Mouse (Mus musculus) adrenal gland, postnatal 14 days (tissue): ENCODE results near the gene Ppp5c. TPM values are rescaled to one million over a fixed set of nuclear protein-coding genes. Genes with fewer than 3 reads are reported as not detected.

Source experiments
- DNase-seq: peaks from one replicate; pipeline ENCODE4 v3.0.0; 2021; ENCODE audit warnings: mixed read lengths
- total RNA-seq: library from RNA; stranded (reverse); gene quantifications from 2 replicates; pipeline ENCODE4 v1.2.3, GENCODE M21; 2021

The Ppp5c gene
- total RNA-seq, 1 experiment from 2014 or later, result 93.2 TPM

DNA sequence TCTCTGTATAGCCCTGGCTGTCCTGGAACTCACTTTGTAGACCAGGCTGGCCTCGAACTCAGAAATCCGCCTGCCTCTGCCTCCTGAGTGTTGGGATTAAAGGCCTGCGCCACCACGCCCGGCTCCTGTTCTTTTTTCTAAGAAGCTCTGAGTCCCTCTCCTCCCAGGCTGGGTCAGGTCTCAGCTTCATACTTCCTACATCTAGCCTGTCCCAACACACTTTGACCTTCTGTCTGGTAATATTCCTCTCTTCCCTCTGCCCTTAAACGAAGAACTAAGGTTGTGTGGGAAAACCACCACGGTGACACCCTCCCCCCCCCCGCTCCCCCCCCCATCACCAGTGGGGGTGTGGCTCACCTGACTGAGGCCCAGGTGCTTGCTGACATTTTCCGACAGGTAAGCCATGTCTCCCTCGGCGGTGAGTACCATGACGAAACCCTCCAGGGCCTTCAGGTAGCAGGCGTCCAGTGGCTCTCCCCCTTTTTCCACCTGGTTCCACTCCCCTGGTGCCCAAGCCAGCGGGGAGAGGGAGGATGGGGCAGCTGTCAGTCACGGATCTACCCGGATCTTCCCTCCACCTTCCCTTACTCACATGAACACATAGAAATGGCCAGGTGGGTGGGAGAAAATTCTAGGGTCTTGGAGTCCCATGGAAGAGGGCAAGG is 26.7 kb upstream of the Ppp5c start:
- DNase-seq, result no peak

DNA sequence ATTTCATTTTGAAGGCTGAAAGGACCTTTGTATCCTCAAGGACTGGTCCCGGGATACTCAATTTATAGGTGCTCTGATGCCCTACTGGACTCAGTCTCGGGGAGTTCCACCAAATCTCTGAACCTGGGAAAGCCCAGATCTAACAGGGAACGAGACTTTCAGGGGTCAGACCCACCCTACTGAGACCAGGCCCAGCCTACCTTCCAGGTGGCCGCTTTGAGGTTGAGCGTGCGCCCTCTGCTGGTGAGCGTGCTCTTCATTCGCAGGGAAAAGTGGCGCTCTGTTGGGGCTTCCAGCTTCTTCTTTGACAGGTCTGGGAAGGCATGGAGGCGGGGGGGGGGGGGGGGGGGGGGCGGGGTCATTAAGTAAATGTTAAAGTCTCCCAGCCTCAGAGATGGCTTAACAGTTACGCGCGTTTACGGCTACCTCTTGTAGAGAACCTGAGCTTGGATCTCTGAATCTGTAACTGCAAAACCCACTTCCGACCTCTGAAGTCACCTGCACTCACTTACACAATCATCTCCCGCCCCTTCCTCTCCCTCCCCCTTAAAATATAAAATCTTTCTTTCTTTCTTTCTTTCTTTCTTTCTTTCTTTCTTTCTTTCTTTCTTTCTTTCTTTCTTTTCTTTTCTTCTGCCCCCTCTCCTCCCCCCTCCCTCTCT is 23.3 kb upstream of the Ppp5c start:
- peak; percentile 83 for DNase-seq

DNA sequence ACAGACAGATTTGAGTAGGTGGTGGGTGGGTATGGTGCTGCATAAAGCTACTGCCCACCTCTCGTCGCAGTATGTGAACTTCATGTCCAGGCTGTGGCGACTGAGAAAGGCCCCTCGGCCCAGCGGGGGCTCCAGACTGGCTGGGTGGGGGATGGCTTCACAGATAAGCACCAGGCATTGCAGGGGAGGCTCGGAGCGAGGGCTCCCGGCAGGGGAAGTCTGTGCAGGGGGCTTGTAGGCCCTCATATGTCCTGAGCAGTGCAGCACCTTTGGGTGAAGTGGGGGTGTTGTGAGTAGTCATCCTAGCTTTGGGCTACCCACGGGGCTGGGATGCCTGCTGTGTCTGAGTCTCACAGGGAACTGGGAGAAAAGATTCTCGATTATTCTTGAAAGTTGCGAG is 22.8 kb upstream of the Ppp5c start:
- no peak for DNase-seq

DNA sequence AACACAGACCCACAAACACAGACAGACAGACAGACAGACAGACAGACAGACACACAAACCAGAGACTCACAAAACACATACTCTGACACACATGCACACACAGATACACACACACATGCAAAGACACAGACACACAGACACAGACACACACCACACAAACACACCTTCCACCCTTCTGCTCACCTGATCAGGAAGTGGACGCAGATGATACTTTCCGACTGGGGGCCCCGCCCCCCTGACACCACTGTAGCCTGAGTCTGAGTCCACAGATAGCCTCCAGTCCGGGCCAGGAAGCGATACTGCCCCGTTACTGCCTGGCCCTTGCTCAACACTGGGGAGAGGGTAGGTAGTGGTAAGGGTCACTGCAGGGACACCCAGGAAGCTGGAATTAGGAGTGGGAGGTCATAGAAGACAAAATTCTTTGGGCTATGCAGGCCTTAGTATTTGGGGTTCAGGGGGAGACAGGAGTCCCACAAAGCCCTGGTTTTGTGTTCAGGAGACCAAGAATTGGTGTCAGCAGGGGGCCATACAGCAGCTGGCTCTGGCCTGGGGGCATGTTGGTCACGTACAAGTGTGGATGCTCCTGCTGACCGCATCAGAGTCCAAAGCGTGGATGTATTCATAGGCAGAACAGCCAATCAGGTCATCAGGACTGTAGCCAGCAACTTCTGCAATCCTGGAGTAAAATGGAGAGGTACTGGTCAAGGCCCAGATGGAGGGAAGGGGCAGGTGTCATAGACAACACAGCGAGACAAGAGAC is 20.9 kb upstream of the Ppp5c start:
- DNase-seq, result no peak

DNA sequence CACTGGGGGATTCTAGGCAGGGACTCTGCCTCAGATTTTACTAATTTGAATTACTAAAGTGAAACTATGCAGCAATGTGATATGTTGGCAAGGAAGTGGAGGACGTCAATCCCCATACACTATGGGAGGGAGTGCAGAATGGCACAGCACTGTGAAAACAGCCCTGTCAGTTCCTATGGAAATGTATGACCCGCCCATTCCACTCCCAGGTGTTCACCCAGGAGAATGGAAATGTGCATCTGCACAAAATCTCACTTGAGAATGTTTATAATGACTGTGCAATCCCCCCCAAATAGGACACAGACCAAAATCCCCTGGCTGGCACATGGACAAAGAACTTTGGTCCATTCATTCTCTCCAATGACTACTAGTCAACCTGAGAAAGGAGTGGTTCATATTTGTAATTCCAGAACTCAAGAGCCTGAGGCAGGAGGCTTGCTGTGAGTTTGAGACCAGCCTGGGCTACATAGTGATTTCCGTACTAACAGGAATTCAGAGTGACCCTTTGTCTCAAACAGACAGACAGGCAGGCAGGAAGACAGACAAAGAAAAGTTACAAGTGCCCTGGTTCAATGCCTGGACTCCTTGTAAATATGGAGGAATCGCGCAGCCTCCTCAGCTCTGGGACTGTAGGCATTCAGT is 19.4 kb upstream of the Ppp5c start:
- no peak for DNase-seq

DNA sequence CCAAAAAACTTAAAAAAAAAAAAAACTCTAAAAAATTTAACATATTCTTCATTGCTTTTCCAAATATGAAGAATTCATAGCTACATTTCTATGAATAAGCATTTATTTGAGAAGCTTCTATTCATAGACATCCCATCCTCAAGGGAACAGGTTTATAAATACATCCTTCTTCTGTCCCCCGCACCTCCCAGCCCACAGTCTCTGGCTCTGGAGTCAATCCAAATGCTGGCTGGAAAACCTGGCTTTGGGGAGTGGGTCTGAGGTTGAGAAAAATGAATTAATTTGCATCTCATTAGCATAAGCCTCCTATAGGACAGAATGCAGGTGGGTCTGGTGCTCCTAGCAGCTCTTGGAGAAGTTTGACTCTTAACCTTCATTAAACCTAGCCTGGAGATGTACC is 18.0 kb upstream of the Ppp5c start:
- no peak for DNase-seq

DNA sequence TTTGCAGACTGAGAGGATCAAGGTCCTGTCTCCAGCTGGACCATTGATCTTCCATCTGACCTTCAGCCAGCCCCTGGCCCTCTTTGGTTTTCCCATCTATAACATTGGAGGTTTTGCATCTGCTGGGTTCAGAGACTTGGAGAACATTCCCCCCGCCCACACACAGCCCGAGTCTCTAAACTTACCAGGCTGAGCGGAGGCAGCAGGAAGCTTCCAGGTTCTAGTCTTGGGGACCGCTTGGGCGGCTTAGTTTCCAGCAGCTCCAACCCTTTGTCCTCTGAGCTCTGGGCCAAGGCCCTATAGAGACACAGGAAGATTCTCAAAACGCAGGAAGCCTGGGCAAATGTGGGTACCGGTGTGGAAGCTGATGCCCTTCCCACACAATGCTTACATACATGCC is 11.6 kb upstream of the Ppp5c start:
- no peak for DNase-seq

DNA sequence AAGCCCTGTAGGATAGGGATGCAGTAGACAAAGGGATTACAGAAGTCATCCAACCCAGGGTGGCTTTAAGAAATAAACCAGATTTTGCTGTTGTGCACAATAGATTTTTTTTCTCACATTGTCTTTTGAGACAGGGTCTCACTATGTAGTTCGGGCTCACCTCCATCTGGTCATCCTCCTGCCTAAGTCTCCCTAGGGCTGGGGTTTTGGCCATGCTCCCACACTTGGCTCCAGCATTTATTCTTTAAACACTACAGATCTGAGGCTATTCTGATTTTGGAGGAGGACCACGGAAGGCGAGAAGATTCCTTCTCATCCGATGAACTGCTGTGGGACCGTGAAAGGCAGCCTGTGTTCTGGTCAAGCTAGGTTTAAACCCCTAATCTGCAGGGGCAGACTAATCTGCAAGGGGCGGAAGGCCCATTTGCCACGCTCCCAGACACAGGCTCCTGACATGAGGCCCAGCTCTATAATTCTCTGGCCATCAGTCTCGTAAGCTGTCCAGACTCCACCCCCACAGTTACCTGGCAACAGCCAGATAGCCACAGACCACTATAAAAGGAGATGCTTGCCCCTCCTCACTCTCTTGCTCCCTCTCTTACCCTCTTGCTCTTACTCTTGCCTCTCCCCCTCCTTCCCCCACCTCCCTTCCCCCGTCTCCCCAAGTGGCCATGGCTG is 10.4 kb upstream of the Ppp5c start:
- DNase-seq, result no peak

DNA sequence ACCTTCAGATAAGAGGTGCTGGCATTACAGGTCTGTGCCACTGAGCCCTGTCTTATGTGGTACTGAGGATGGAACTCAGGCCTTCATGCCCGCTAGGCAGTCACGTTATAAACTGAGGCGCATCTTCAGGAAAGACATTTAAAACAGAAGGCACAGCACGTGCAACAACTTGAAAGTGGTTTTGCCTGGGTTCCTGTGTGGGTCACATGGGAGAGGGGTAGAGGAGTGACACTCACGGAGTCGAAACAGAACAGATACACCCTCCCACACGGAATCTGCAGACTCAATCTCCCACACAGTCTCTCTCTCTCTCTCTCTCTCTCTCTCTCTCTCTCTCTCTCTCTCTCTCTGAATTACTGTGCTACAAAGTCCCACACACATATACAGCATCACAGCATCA is 2.5 kb upstream of the Ppp5c start:
- no peak for DNase-seq

DNA sequence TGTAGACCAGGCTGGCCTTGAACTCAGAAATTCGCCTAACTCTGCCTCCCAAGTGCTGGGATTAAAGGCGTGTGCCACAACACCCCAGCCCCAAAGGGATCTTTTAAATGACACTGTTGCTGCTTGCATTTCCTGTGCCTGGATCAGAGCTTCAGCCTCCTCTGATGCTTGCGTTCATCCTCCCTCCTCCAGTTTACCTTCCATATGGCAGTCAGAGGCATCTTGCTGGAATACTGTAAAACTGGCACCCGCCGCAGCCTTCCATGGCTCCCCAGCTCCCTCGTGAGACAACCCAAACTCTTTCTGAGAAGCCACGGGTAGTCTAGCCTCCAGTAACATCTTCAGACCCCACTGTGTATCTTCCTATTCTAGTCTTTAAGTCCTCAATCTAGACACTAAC is 1.2 kb upstream of the Ppp5c start:
- no peak for DNase-seq

DNA sequence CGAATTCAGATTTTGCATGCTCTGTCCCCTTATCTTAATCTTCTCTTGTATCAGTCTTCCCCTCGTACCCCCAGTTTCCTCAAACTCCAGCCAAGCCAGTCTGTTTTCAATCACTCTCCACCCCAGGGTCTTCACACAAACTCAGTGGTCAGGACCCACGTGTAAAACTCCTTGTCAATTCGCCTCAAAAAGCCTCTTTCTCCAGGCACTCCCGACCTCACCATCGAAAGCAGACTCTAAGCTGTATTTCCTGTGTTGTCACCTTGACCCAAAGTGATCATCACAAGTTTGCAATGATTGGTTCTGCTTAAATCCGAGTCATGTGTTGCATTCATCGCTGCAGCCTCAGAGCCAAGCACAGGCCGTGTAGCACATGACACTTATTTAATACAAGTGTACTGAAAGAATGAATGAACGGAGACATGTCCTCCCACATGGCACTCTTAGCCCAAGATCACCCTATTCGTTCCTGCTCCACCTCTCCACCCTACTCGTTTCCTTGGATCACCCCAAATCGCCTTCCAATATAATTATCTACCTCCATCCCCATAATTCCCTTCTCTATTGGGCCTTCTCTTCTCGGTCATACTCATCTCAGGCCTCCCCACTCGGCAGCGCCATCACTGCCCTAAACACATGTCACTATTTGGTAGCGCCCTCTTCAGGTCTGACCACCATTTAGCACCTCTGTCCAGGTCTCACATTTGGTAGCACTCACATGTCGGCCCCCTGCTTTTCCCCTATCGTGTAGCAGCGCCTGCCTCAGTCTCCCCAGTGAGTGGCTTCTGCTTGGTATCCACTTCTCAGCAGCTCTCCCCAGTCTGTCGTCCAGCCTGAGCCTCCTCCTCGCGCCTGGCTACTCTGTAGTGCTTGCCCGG is 775 bp downstream of the Ppp5c start:
- no peak for DNase-seq

DNA sequence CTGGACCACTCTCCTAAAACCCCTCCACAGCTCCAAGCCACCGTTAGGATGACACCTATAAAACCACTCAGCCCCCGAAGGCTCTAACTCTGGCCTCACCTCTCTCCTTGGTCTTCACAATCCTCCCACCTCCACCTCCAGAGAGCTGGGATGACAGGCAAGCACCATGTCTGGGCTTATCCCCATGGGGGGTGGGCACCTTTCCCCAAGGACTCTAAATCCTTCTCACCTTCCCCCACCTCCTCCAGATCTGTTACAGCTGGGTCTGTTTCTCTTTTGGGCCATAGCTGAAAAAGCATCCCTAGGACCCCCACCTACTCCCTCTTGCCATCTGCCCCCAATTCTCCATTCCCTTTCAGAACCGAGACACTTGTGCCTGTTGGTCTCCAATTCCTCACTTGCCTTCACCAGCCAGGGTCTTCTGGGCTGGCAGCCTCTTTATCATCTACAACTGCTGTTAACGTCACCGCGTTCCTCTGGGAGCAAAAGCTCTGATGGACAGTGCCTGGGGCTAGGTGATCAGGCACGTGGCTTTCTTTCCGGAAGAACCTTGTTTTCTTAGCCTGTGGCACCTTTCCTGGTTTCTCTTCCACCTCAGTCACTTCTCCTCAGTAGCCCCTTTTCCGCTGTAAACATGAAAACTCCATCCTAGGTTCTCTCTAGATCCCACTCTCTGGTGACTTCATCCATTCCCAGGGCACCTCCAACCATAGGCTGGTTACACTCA is 1.7 kb downstream of the Ppp5c start:
- no peak for DNase-seq

DNA sequence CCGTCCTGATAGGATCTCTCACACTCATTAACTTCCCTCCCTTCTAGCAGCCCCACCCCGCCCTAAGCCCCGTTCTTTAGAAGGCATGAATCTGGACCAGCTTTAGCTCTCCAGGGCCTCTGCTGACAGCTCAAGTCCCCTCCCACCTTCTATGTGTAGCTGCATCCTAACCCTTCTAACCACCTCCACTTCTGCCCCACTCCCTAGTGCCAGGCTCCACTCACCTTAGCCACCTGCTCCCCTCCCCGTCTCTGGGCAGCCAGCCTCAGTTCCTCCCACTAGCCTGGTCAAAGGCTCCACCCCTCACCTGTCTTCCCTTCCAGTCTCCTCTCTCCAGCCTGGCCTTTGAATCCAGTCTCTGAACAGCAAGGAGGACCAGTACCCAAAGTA is 2.2 kb downstream of the Ppp5c start:
- DNase-seq, result no peak

DNA sequence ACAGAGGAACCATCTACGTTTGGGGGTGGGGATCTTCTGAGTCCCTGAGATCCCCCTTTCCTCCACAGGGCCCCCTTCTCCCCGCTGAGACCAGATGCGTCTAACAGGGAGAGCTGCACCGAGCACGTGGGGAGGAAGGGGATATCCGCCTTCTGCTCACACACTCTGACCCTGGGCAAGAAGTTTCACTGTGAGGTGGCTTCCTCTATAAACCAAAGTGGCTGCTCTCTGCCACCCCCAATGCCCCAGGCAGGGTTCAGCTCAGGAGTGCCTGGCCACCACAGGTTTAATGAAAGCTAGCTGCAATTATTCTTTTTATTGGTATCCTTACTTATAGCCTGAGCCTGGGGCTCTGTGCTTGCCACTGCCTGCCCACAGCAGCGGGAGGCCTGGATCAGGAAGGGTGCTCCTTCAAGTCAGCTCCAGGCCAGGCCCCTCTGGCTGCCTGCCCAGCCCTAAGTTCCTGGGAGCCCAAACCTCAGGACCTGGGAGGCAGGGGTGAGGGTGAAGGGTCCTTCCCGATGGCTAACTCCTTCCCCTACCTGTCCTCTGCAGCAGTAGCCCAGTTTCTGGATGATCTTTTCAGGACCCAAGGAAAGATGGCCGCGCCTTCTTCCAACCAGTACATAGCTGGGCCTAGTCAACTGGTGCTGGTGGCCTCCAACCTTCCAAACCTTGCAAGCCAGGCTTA is 2.8 kb downstream of the Ppp5c start:
- peak; percentile 52 for DNase-seq

DNA sequence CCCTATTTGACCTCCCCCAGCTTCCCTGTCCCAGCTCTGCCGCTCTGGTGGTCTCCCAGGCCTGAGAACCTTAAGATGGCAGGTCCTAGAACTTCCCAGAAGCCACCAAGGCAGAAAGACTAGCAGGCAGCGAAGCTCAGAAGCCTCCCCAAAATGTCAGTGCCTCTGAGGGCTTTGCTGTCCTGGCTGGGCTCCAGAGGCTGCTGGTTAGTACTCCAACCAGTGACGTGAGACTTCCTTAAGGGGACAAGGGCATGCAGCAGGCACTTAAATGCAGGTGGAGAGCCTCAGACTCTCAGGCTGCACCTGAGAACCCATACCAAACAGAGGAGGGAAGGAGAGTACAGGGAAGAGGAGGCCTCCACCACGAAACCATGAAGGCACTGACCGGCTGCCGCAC is 3.6 kb downstream of the Ppp5c start:
- peak; percentile 46 for DNase-seq

DNA sequence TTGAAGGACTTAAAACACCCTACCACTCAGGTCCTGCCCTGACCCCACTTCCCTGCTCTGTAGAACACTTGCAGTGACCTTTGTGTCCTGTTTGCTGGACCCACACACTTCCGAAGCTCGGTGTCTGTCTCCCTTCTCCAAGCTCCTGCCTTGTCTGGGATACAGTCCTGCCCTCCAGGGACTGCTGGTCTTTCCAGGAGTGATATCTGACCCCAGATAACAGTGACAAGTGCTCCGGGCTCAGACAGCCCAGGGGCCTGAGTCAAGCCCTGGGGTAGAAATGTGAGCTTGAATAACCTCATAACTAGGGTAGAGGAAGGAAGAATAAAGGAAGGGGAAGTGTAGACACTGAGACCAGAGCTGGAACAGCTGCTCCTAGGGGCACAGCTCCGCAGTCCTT is 4.0 kb downstream of the Ppp5c start:
- DNase-seq, result no peak

DNA sequence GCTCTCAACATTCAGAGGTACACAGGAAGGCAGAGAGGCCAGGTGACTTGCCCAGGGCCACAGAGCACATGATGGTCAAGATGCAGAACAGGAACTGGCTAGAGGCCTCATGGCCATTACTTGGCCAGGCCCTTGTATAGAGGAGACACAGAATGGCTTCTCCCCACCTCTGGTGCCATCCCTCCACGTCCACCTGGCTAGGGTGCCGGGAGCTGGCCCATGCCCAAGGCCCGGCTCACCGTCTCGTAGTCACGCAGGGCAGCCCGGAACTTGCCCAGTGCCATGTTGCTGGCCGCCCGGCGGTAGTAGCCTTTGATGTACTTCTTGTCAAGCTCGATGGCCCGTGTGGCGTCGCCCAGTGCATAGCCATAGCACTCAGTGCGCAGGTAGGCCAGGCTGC is 5.5 kb downstream of the Ppp5c start:
- no peak for DNase-seq

DNA sequence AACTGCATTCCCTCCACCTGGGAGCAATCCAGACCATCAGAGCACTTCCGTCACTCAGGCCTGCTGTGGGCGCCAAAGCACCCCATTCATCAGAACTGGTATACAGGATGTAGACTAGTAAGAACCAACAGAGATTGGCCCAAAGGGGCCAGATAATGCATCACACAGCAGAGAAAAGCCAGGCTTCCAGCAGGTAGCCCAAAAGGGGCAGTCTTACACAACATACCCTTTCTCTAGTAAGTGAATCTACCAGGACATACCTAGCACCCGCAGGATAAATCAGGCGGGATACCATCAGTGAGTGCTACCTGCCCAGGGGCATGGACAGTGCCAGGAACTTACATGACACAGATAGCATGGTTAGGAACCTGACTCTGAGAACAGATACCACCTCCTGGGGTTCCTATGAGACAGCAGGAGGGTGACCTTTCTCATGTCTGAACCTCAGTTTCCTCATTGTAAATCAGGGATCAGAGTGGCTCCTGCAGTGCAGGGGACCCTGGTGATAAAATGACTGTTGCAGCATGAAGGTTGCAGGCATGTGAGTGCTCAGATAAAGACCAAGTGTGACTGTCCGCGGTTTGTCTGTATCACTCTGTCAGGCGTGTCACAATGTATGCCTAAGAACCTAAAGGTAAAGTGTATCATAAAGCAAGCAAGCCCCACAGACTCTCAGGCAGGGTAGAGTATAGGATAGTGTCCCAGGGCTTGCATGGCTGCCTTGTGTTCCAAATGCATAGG is 8.1 kb downstream of the Ppp5c start:
- no peak for DNase-seq

DNA sequence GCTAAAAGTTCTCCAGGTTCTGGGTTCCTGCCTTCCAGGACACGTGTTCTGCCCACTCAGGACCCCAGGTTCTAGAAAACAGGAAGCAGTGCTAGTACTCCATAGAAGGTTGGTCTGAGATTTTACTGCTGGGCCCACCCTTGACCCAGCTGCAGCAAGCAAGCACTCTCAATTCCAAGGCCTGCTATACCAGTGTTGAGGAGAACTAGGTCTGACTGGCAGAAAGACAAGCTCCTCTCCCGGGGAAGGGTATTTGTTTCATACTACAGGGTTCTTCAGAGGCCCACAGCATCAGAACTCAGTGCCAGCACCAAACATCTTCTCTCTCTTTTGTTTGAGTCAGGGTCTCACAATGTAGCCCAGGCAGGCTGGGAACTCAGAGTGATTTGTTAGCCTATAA is 9.8 kb downstream of the Ppp5c start:
- DNase-seq, result no peak
